Mouse (Mus musculus): Measurements from ENCODE around the gene Asmt. TPM values are rescaled to one million over a fixed set of nuclear protein-coding genes. Genes with fewer than 3 reads are reported as not detected.

Asmt gene
- polyA plus RNA-seq (2014; fragmentation: Nextera tagmentation; extraction: Ambion mirVana), result not detected in 2 replicates

- Histone ChIP-seq H3K4me3 (ENCODE audit: low read depth, low read length) (no peak within 1 kb of the TSS), H3K9me3 (ENCODE audit: control insufficient read depth, low read length) (peaks cover 49% of the 10 kb centered on the region), H3K36me3 (ENCODE audit: control insufficient read depth, insufficient read depth, low read length) (peaks cover 12% of the 10 kb centered on the region; the same call in 1 of the 2 replicates), H3K9ac (ENCODE audit: low read depth, low read length) (no peak within 1 kb of the TSS), H3K27ac (replicated peaks; ENCODE audit: low read depth, low read length) (no peak within 1 kb of the TSS), H3K4me1 (ENCODE audit: control insufficient read depth, insufficient read depth, low read length) (no peaks in the 10 kb centered on the region), H3K4me2 (ENCODE audit: low read depth, low read length) (no peak within 1 kb of the TSS), H3K27me3 (replicated peaks; ENCODE audit: control insufficient read depth, insufficient read depth, low read length) (no peaks in the 10 kb centered on the region)
- ATAC-seq (ENCODE audit: low read depth) (peak; percentile 75), DNase-seq (ENCODE audit: low spot score) (no peak)
- 92% methylated on average over 7 of the region's 16 CpGs for WGBS
Measured at GRCm38 (mm10) chrX:170672594-170673092, at the start of gene Asmt. Gene Asmt (plus strand): TSS chrX:170672644.

- peaks cover 12% of the 10 kb centered on the region; the same call in 1 of the 2 replicates for H3K36me3 ChIP-seq (ENCODE audit: control insufficient read depth, insufficient read depth, low read length)
- DNase-seq (ENCODE audit: low spot score) (no peak), ATAC-seq (ENCODE audit: low read depth) (peak; percentile 75)
- H3K27ac ChIP-seq (replicated peaks; ENCODE audit: low read depth, low read length), result no peak overlapping the region
- no peak overlapping the region for H3K4me3 ChIP-seq (ENCODE audit: low read depth, low read length)
- WGBS, result 56% methylated on average over 12 of the region's 42 CpGs
- peaks cover 52% of the 10 kb centered on the region for H3K9me3 ChIP-seq (ENCODE audit: control insufficient read depth, low read length)
- no peak overlapping the region for H3K4me2 ChIP-seq (ENCODE audit: low read depth, low read length)
- H3K27me3 ChIP-seq (replicated peaks; ENCODE audit: control insufficient read depth, insufficient read depth, low read length), result no peaks in the 10 kb centered on the region
- H3K9ac ChIP-seq (ENCODE audit: low read depth, low read length), result no peak overlapping the region
- no peaks in the 10 kb centered on the region for H3K4me1 ChIP-seq (ENCODE audit: control insufficient read depth, insufficient read depth, low read length)
Measured at GRCm38 (mm10) chrX:170673233-170673951, 948 bp downstream of the Asmt start.

- peaks cover 12% of the 10 kb centered on the region; the same call in 1 of the 2 replicates for H3K36me3 ChIP-seq (ENCODE audit: control insufficient read depth, insufficient read depth, low read length)
- H3K9ac ChIP-seq (ENCODE audit: low read depth, low read length), result no peak overlapping the region
- H3K4me1 ChIP-seq (ENCODE audit: control insufficient read depth, insufficient read depth, low read length), result no peaks in the 10 kb centered on the region
- 77% methylated on average over 27 of the region's 27 CpGs for WGBS
- no peak overlapping the region for H3K4me3 ChIP-seq (ENCODE audit: low read depth, low read length)
- H3K4me2 ChIP-seq (ENCODE audit: low read depth, low read length), result no peak overlapping the region
- DNase-seq (ENCODE audit: low spot score) (no peak), ATAC-seq (ENCODE audit: low read depth) (peak; percentile 69)
- H3K27ac ChIP-seq (replicated peaks; ENCODE audit: low read depth, low read length), result no peak overlapping the region
- peaks cover 52% of the 10 kb centered on the region for H3K9me3 ChIP-seq (ENCODE audit: control insufficient read depth, low read length)
- H3K27me3 ChIP-seq (replicated peaks; ENCODE audit: control insufficient read depth, insufficient read depth, low read length), result no peaks in the 10 kb centered on the region
Measured at GRCm38 (mm10) chrX:170674229-170674771, 1.9 kb downstream of the Asmt start.

GRCm38 (mm10) chrX:170674885-170675876, 2.7 kb downstream of the Asmt start:
- H3K27ac ChIP-seq (replicated peaks; ENCODE audit: low read depth, low read length), result no peak overlapping the region
- DNase-seq (ENCODE audit: low spot score) (no peak), ATAC-seq (ENCODE audit: low read depth) (peak; percentile 45)
- H3K27me3 ChIP-seq (replicated peaks; ENCODE audit: control insufficient read depth, insufficient read depth, low read length), result no peaks in the 10 kb centered on the region
- no peak overlapping the region for H3K4me3 ChIP-seq (ENCODE audit: low read depth, low read length)
- H3K9ac ChIP-seq (ENCODE audit: low read depth, low read length), result no peak overlapping the region
- no peaks in the 10 kb centered on the region for H3K4me1 ChIP-seq (ENCODE audit: control insufficient read depth, insufficient read depth, low read length)
- peaks cover 12% of the 10 kb centered on the region; the same call in 1 of the 2 replicates for H3K36me3 ChIP-seq (ENCODE audit: control insufficient read depth, insufficient read depth, low read length)
- peaks cover 52% of the 10 kb centered on the region for H3K9me3 ChIP-seq (ENCODE audit: control insufficient read depth, low read length)
- WGBS, result 83% methylated on average over 26 of the region's 39 CpGs
- no peak overlapping the region for H3K4me2 ChIP-seq (ENCODE audit: low read depth, low read length)

- ATAC-seq (ENCODE audit: low read depth) (no peak; the same call in 1 of the 2 replicates), DNase-seq (ENCODE audit: low spot score) (no peak)
- WGBS, result 99% methylated on average over 20 of the region's 39 CpGs
- H3K9ac ChIP-seq (ENCODE audit: low read depth, low read length), result no peak overlapping the region
- H3K36me3 ChIP-seq (ENCODE audit: control insufficient read depth, insufficient read depth, low read length), result peaks cover 12% of the 10 kb centered on the region; the same call in 1 of the 2 replicates
- H3K4me1 ChIP-seq (ENCODE audit: control insufficient read depth, insufficient read depth, low read length), result no peaks in the 10 kb centered on the region
- H3K9me3 ChIP-seq (ENCODE audit: control insufficient read depth, low read length), result peaks cover 52% of the 10 kb centered on the region
- H3K4me3 ChIP-seq (ENCODE audit: low read depth, low read length), result no peak overlapping the region
- H3K4me2 ChIP-seq (ENCODE audit: low read depth, low read length), result no peak overlapping the region
- H3K27ac ChIP-seq (replicated peaks; ENCODE audit: low read depth, low read length), result no peak overlapping the region
- H3K27me3 ChIP-seq (replicated peaks; ENCODE audit: control insufficient read depth, insufficient read depth, low read length), result no peaks in the 10 kb centered on the region
Measured at GRCm38 (mm10) chrX:170675923-170676605, 3.6 kb downstream of the Asmt start.

DNA sequence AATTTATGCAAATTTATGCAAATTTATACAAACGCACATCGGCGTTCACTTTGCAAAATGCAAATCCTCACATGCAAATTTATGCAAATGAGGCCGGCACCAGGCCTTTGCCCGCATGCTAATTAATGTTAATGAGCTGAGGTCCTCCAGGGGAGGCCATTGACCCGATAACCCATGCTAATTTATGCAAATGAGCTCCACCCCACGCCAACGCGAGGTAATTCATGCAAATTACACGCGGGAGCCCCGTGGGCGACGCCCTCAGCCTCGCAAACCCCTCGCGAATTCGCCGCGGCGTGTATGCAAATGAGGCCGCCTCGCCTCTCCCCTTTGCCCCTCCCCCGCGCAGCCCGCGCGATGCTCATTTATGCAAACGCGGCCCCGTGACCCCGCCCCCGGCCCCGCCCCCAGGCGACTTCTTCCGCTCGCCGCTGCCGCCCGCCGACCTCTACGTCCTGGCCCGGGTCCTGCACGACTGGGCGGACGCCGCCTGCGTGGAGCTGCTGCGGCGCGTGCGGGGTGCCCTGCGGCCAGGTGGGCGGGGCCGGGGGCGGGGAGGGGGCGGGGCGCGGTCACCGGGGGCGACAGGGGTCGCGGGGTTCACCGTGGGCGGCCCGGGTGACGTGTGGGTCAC, 4.3 kb downstream of the Asmt start:
- Histone ChIP-seq H3K27me3 (replicated peaks; ENCODE audit: control insufficient read depth, insufficient read depth, low read length) (no peaks in the 10 kb centered on the region), H3K4me1 (ENCODE audit: control insufficient read depth, insufficient read depth, low read length) (no peaks in the 10 kb centered on the region), H3K9ac (ENCODE audit: low read depth, low read length) (no peak overlapping the region), H3K4me3 (ENCODE audit: low read depth, low read length) (no peak overlapping the region), H3K4me2 (ENCODE audit: low read depth, low read length) (no peak overlapping the region), H3K27ac (replicated peaks; ENCODE audit: low read depth, low read length) (no peak overlapping the region), H3K9me3 (ENCODE audit: control insufficient read depth, low read length) (peaks cover 52% of the 10 kb centered on the region), H3K36me3 (ENCODE audit: control insufficient read depth, insufficient read depth, low read length) (peaks cover 12% of the 10 kb centered on the region; the same call in 1 of the 2 replicates)
- ATAC-seq (ENCODE audit: low read depth) (no peak), DNase-seq (ENCODE audit: low spot score) (no peak)
- WGBS, result 98% methylated on average over 53 of the region's 67 CpGs

DNA sequence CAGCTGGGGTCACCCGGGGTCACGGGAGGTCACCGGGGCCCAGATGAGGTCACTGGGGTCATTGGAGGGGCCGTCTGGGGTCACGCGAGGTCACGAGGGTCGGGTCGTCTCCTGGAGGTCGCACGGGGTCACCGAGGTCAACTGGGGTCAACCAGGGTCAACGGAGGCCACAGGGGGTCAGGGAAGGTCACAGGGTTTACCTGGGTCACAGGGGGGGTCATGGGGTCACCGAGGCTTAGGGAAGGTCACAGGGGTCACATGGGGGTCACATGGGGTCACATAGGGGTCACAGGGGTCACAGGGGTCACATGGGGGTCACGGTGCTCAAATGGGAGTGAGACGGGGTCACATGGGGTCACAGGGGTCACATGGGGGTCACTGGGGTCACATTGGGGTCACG, 4.8 kb downstream of the Asmt start:
- 95% methylated on average over 15 of the region's 17 CpGs for WGBS
- peaks cover 52% of the 10 kb centered on the region for H3K9me3 ChIP-seq (ENCODE audit: control insufficient read depth, low read length)
- no peak for DNase-seq (ENCODE audit: low spot score)

More for the DNA sequence above, 4.8 kb downstream of the Asmt start:
- Histone ChIP-seq H3K4me1 (ENCODE audit: control insufficient read depth, insufficient read depth, low read length) (no peaks in the 10 kb centered on the region), H3K9ac (ENCODE audit: low read depth, low read length) (no peak overlapping the region), H3K27ac (replicated peaks; ENCODE audit: low read depth, low read length) (no peak overlapping the region), H3K4me3 (ENCODE audit: low read depth, low read length) (no peak overlapping the region), H3K36me3 (ENCODE audit: control insufficient read depth, insufficient read depth, low read length) (peaks cover 12% of the 10 kb centered on the region; the same call in 1 of the 2 replicates), H3K4me2 (ENCODE audit: low read depth, low read length) (no peak overlapping the region), H3K27me3 (replicated peaks; ENCODE audit: control insufficient read depth, insufficient read depth, low read length) (no peaks in the 10 kb centered on the region)
- ATAC-seq (ENCODE audit: low read depth), result no peak

All from embryonic facial prominence, embryonic 14.5 days (tissue).